In genomic region chr3:26117071-26117470, GRCm38 (mm10) we compare ENCODE assay signal across 14 mouse cellular contexts.
"Had no signal": no experiment of that assay in that cellular context is flagged by ENCODE, and none has a peak within 500 bp of the region (broad histone marks: within the 10 kb centered on the region; RNA-seq: fewer than 3 reads in every experiment).

No protein-coding gene starts in this region.

- H3K36me3 ChIP-seq: limb, embryonic 12.5 days; liver, embryonic 13.5 days; neural tube, embryonic 12.5 days had no signal

- DNase-seq: kidney, adult 8-10 months; kidney, postnatal 25 days; liver; liver, embryonic 13.5 days; liver, postnatal 0 days; lung, postnatal 36 days; right cerebral cortex, postnatal 4 days; spleen, adult 18-20 months; thymus, adult 18-20 months; thymus, postnatal 14 days had no signal

- ATAC-seq: liver, postnatal 0 days; lung, postnatal 0 days had no signal

- H3K4me2 ChIP-seq: limb, embryonic 12.5 days; liver, embryonic 13.5 days; neural tube, embryonic 12.5 days had no signal

- H3K4me3 ChIP-seq: left cerebral cortex, adult 2 months; limb, embryonic 12.5 days; liver, embryonic 13.5 days; neural tube, embryonic 12.5 days had no signal

- H3K27me3 ChIP-seq: limb, embryonic 12.5 days; liver, embryonic 13.5 days; neural tube, embryonic 12.5 days had no signal

- H3K9ac ChIP-seq: limb, embryonic 12.5 days; liver, embryonic 13.5 days; liver, postnatal 0 days; neural tube, embryonic 12.5 days had no signal

- H3K27ac ChIP-seq: left cerebral cortex, adult 2 months; limb, embryonic 12.5 days; liver, embryonic 13.5 days; neural tube, embryonic 12.5 days had no signal

- H3K9me3 ChIP-seq: limb, embryonic 12.5 days; liver, embryonic 13.5 days; neural tube, embryonic 12.5 days had no signal

- H3K4me1 ChIP-seq: liver, embryonic 13.5 days; neural tube, embryonic 12.5 days had no signal
